Mouse (Mus musculus) kidney, embryonic 14.5 days (tissue): ENCODE measurements at regions not wholly inside any gene's neighbourhood (a gene's known extent, or its start where the extent isn't known, plus 50 kb on each side); places are given as distances from the start of the nearest gene placed in this dataset.

Experiments used
- ATAC-seq: fragments of 200-750 bp; cut with Nextera tagmentation; 2 replicates; pipeline ENCODE4 v1.8.0; 2017; ENCODE audit warnings: moderate number of reproducible peaks, mild to moderate bottlenecking, moderate TSS enrichment, moderate library complexity; ENCODE audit not compliant: low FRiP score, low TSS enrichment
- H3K27ac ChIP-seq: fragments of 300-500 bp; sonication (generic); 2 replicates; pipeline ENCODE4 v1.5.1; 2014; ENCODE audit warnings: low read depth, mild to moderate bottlenecking, low read length, moderate library complexity, mixed read lengths
- H3K27me3 ChIP-seq: fragments of 300-500 bp; sonication (generic); 2 replicates; pipeline ENCODE4 v1.6.1; 2014; ENCODE audit warnings: mild to moderate bottlenecking, low read length; ENCODE audit not compliant: control insufficient read depth, insufficient read depth
- H3K36me3 ChIP-seq: fragments of 300-500 bp; sonication (generic); 2 replicates; pipeline ENCODE4 v1.6.1; 2014; ENCODE audit warnings: low read length, mixed read lengths; ENCODE audit not compliant: control insufficient read depth, insufficient read depth
- H3K4me1 ChIP-seq: fragments of 300-500 bp; sonication (generic); 2 replicates; pipeline ENCODE4 v1.6.1; 2014; ENCODE audit warnings: low read length, mixed read lengths; ENCODE audit not compliant: control insufficient read depth, insufficient read depth
- H3K4me2 ChIP-seq: fragments of 300-500 bp; sonication (generic); replicated peaks from 2 replicates; pipeline ENCODE4 v1.6.1; 2014; ENCODE audit warnings: low read depth, mild to moderate bottlenecking, low read length
- H3K4me3 ChIP-seq: fragments of 300-500 bp; sonication (generic); 2 replicates; pipeline ENCODE4 v1.5.1; 2014; ENCODE audit warnings: mild to moderate bottlenecking, low read length
- H3K9ac ChIP-seq: fragments of 300-500 bp; sonication (generic); 2 replicates; pipeline ENCODE4 v1.6.1; 2014; ENCODE audit warnings: low read depth, mild to moderate bottlenecking, low read length, moderate library complexity
- H3K9me3 ChIP-seq: fragments of 300-500 bp; sonication (generic); 2 replicates; pipeline ENCODE4 v1.6.1; 2016; ENCODE audit warnings: low read length; ENCODE audit not compliant: control insufficient read depth
- WGBS: fragments of 180-500 bp; shearing (Covaris S2); extraction: QIAGEN DNeasy Blood & Tissue Kit; methylation state at CpG from one replicate; pipeline ENCODE4 v1.1.7; 2014; 5-methylcytosine and 5-hydroxymethylcytosine counted together

GRCm38 (mm10) chr17:41153736-41154453 lies 219.0 kb upstream of the Cenpq start:
- Histone ChIP-seq H3K4me3 (no peak overlapping the region), H3K27ac (no peak overlapping the region), H3K9me3 (no peaks in the 10 kb centered on the region), H3K27me3 (no peaks in the 10 kb centered on the region), H3K36me3 (no peaks in the 10 kb centered on the region), H3K4me2 (no peak overlapping the region), H3K4me1 (no peaks in the 10 kb centered on the region), H3K9ac (no peak overlapping the region)
- no peak for ATAC-seq
- 69% methylated on average over 3 of the region's 3 CpGs for WGBS

- H3K27ac ChIP-seq = no peak overlapping the region
- no peaks in the 10 kb centered on the region for H3K9me3 ChIP-seq
- no peaks in the 10 kb centered on the region for H3K36me3 ChIP-seq
- no peak overlapping the region for H3K9ac ChIP-seq
- ATAC-seq = no peak
- no peaks in the 10 kb centered on the region for H3K4me1 ChIP-seq
- no peak overlapping the region for H3K4me3 ChIP-seq
- no peak overlapping the region for H3K4me2 ChIP-seq
- WGBS = 79% methylated on average over 2 of the region's 2 CpGs
- H3K27me3 ChIP-seq = no peaks in the 10 kb centered on the region
Measured at GRCm38 (mm10) chr17:41152427-41152826, 217.6 kb upstream of the Cenpq start.

GRCm38 (mm10) chr17:41144523-41144922 lies 209.7 kb upstream of the Cenpq start:
- Histone ChIP-seq H3K9ac (no peak overlapping the region), H3K9me3 (no peaks in the 10 kb centered on the region)
- 90% methylated on average over 4 of the region's 4 CpGs for WGBS

GRCm38 (mm10) chr17:41125582-41125981 lies 190.7 kb upstream of the Cenpq start:
- Histone ChIP-seq H3K36me3 (no peaks in the 10 kb centered on the region), H3K4me1 (no peaks in the 10 kb centered on the region), H3K27ac (no peak overlapping the region), H3K27me3 (no peaks in the 10 kb centered on the region), H3K4me2 (no peak overlapping the region), H3K9ac (no peak overlapping the region), H3K4me3 (no peak overlapping the region), H3K9me3 (no peaks in the 10 kb centered on the region)
- WGBS = 9% methylated on average over 4 of the region's 4 CpGs
- 0 out of 2 replicates have a peak, but pooled peaks have one; percentile 32 for ATAC-seq

More at GRCm38 (mm10) chr17:41144523-41144922, 209.7 kb upstream of the Cenpq start:
- no peak overlapping the region for H3K4me2 ChIP-seq
- H3K36me3 ChIP-seq = no peaks in the 10 kb centered on the region
- H3K4me3 ChIP-seq = no peak overlapping the region
- no peaks in the 10 kb centered on the region for H3K27me3 ChIP-seq
- no peak overlapping the region for H3K27ac ChIP-seq
- no peaks in the 10 kb centered on the region for H3K4me1 ChIP-seq
- ATAC-seq = no peak

GRCm38 (mm10) chr17:41122939-41123338 lies 188.1 kb upstream of the Cenpq start:
- Histone ChIP-seq H3K36me3 (no peaks in the 10 kb centered on the region), H3K4me3 (no peak overlapping the region), H3K27me3 (no peaks in the 10 kb centered on the region), H3K9ac (no peak overlapping the region), H3K27ac (no peak overlapping the region), H3K9me3 (no peaks in the 10 kb centered on the region), H3K4me1 (no peaks in the 10 kb centered on the region), H3K4me2 (no peak overlapping the region)
- ATAC-seq = no peak

GRCm38 (mm10) chr17:41103980-41104379 lies 169.1 kb upstream of the Cenpq start:
- no peak for ATAC-seq

GRCm38 (mm10) chr17:41070874-41071273 lies 136.0 kb upstream of the Cenpq start:
- no peak overlapping the region for H3K4me2 ChIP-seq
- no peaks in the 10 kb centered on the region for H3K27me3 ChIP-seq
- H3K27ac ChIP-seq = no peak overlapping the region
- no peak overlapping the region for H3K4me3 ChIP-seq
- H3K9me3 ChIP-seq = no peaks in the 10 kb centered on the region
- no peaks in the 10 kb centered on the region for H3K4me1 ChIP-seq
- ATAC-seq = no peak
- 49% methylated on average over 2 of the region's 2 CpGs for WGBS
- no peaks in the 10 kb centered on the region for H3K36me3 ChIP-seq
- H3K9ac ChIP-seq = no peak overlapping the region

More at GRCm38 (mm10) chr17:41103980-41104379, 169.1 kb upstream of the Cenpq start:
- H3K4me1 ChIP-seq = no peaks in the 10 kb centered on the region
- H3K27ac ChIP-seq = no peak overlapping the region
- WGBS = 74% methylated on average over 4 of the region's 4 CpGs
- H3K9me3 ChIP-seq = no peaks in the 10 kb centered on the region
- H3K36me3 ChIP-seq = no peaks in the 10 kb centered on the region
- no peak overlapping the region for H3K4me3 ChIP-seq
- H3K4me2 ChIP-seq = no peak overlapping the region
- H3K9ac ChIP-seq = no peak overlapping the region
- no peaks in the 10 kb centered on the region for H3K27me3 ChIP-seq
